Mouse (Mus musculus) cerebellum, adult 9-10 months (tissue): Measurements from ENCODE around the gene Ncam1.

Experiments
- DNase-seq: peaks from one replicate; pipeline ENCODE4 v3.0.0; 2022

Gene Ncam1

DNA sequence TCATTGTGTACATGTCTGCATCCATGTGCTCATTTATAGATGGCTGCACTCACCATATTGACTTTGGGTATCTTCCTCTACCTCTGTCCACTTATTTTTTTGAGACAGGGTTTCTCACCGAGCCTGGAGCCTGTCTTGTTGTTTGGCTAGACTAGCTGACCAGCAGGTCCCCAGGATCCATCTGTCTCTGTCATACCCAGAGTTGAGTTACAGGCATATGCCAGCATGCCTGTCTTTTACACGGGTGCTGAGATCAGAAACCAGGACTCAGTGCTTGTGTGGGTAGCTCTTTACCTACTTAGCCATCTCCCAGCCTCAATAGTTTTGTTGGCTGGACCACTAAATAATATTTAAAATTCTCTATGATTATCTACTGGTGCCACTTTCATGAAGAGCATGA is 180.5 kb downstream of the Ncam1 start:
- DNase-seq = peak; percentile 85

GRCm38 (mm10) chr9:49617216-49617615 is 181.5 kb downstream of the Ncam1 start:
- DNase-seq = peak; percentile 71

GRCm38 (mm10) chr9:49612387-49612786 is 186.3 kb downstream of the Ncam1 start:
- peak; percentile 54 for DNase-seq

DNA sequence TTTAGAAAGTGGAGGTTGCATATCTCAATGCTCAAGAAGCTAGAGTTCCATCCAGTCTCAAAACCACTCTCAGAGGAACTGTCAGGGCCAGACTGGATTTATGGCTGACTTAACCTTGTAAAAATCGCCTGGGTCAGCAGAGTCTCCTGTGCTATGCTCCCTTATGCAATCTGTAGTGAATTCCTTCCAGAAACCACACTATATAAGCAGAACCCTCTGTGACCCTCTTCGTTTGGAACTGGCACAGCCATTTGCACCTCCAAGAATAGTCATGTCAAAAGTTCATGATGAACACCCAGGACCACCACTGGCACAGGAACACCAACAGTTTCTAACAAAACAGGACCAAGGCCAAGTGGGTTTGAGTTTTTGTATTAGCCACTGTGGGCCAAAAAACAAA is 190.5 kb downstream of the Ncam1 start:
- no peak for DNase-seq

GRCm38 (mm10) chr9:49606717-49607116 is 192.0 kb downstream of the Ncam1 start:
- no peak for DNase-seq

GRCm38 (mm10) chr9:49606317-49606716 is 192.4 kb downstream of the Ncam1 start:
- DNase-seq = no peak

DNA sequence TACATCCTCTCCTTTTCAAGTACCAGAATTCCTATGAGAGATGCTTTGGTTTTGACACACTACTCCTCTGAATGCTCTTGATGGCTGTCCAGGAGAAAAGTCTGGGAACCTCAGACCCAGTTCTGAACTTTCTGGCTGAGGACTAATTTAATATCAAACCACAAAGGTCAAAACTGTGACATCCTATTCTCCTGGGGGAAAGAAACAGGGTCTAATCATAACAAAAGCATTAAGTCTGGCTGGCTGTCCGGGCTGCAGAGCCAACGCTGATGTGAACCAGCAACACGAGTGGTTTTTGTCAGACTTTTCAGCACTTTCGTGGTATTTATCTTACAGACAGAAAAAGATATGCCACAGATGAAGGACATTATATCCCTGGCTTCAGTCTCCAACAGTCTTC is 192.9 kb downstream of the Ncam1 start:
- no peak for DNase-seq

GRCm38 (mm10) chr9:49605351-49605750 is 193.4 kb downstream of the Ncam1 start:
- DNase-seq = no peak

DNA sequence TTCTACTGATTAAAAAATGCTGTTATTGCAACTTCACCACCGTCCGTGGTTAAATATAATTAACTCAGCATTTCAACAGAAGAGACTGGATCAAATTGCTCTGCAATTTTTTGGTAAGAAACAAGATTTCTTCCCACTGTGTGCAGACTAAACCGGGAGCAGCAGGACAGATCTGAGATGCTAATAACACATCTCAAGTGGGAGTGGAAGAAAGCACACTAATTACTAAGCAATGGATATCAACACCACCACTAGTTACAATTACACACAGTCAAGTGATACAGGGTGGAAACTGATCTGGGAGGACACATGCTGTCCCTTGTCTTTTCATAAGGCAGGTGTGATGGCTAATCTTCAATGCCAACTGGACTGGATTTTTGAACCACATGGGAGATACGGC is 197.5 kb downstream of the Ncam1 start:
- DNase-seq = no peak

- DNase-seq = peak; percentile 66
These were observed 202.9 kb downstream of the Ncam1 start for GRCm38 (mm10) chr9:49595635-49596348.

- DNase-seq = no peak
These were observed 203.7 kb downstream of the Ncam1 start for GRCm38 (mm10) chr9:49594876-49595634.

DNA sequence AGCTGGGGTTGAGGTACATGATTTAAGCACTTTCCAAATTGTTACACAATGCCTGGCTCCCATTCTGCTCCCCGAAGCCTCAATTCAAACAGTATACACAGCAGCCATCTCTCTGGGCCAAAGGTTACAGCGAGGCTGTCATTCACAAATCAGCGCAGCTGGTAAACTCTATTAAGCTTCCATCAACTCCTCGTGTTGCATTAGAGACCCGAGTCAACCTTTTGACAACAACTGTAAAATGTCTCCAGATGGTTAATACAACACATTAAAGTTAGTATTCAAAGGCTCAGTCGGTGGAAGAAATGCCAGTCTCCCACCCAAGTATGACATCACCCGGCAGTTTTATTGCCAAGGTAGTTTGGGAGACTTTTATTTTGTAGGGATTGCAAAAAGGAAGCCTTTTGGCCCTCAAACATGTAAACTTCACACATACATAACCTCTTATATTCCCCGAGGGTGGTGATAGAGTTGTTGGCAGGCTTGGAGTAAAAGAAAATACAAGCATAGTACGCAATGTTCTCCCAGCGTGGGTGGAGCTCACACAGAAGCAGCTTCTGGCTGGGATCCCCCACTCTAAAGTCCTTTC is 204.7 kb downstream of the Ncam1 start:
- DNase-seq = no peak

DNA sequence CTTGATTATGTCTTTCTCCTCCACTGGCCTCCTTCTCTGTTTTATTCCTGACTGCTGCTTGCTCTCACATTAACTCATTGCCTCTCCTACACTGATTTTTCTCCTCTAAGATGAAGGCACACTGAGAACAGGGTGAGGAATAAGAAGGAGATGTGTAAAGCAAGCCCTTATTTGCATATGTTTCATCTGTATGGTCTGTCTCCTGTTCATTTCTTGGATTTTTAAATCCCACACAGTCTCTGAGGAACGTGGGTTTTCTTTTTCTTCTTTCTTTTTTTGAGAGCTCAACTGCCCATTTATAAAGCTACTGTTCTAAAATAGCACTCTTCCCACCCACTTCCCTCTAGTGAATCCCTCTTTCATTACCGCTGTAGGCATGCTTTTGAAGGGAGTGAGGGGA is 206.7 kb downstream of the Ncam1 start:
- DNase-seq = no peak

GRCm38 (mm10) chr9:49590261-49590660 is 208.5 kb downstream of the Ncam1 start:
- DNase-seq = no peak

- peak; percentile 90 for DNase-seq
These were observed 221.6 kb downstream of the Ncam1 start for GRCm38 (mm10) chr9:49577136-49577535.

DNA sequence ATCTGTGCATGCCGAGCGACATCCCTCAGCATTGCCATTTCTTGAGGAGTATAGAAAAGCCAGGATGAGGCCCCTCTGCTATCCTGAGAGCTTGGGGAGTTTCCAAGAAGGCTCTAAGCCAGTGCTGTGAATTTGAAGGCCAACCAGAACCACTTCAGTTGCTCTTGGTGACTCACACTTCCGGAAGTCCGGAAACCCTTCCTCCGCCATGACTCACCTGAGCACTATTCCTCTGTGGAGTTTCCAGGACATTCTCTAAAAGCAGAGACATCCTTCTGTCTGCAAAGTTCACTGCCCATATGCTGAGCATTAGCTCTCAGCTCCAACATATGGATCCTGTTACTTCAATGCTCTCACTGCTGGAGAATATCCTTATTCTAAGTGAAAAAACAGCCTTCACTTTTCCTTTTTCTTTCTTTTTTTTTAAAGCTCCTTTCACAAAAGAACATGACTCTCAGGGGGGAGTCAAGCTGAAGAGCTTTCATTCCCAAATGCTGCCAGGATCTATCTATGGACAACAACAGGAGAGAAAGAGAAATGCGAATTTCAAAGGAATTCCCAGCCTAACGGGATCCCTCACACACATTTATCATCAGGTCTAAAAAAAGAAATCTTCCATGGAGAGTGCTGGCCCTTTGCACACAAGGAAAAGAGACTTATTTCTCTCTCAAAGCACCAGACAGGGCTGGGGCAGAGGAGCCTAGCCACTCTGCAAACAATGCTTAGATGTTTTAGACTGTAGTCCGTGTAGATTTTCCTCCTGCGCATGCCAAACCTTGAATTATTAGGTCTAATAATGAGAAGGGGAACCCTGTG is 226.8 kb downstream of the Ncam1 start:
- DNase-seq = peak; percentile 58

GRCm38 (mm10) chr9:49570731-49571694 is 227.7 kb downstream of the Ncam1 start:
- peak; percentile 68 for DNase-seq

DNA sequence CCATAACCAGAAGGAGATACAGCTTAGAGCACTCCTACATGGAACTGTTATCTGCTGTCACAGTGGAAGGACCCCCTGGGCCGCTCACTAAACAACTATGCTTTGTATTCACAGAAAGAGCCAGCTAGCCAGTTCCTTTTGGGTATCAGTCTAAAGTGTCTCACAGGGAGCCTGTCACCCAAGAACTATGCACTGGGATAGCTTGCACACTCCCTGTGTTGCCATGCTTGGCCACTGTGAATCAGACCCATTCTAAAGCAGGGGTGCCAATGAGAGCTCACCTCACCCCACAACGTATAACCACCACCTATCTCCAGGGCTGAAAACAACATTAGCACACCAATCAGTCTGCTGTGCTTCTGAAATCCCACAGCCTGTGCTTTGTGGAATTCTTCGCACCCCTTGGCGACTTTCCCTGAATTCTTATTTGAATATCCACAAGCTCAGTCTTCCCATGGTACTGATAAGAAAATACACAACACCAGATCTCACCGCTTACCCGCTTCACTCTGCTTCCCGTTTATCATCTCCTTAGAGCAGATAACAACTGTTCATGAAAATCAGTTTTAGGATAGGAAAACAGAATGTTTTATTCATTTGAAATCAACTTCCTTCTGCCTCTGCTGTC is 228.6 kb downstream of the Ncam1 start:
- no peak for DNase-seq

DNA sequence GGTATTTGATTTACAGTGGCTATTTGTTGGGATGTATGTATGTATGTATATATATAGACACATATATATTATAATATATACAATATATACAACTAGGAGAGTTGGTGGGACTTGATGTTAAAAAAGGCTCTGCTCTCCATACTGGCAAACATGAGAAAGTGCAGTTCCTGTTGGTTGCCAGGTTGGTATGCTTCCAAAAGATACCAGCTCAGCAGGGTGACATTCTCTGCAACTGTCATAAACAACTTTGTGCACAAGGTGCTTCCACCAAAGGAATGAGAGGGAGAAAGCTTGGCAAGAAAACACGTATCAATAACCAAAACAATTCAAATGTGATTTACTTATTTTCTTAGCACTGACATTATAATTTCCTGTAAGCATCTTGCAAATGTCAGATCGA is 232.9 kb downstream of the Ncam1 start:
- DNase-seq = peak; percentile 57

GRCm38 (mm10) chr9:49558941-49559340 is 239.8 kb downstream of the Ncam1 start:
- no peak for DNase-seq

DNA sequence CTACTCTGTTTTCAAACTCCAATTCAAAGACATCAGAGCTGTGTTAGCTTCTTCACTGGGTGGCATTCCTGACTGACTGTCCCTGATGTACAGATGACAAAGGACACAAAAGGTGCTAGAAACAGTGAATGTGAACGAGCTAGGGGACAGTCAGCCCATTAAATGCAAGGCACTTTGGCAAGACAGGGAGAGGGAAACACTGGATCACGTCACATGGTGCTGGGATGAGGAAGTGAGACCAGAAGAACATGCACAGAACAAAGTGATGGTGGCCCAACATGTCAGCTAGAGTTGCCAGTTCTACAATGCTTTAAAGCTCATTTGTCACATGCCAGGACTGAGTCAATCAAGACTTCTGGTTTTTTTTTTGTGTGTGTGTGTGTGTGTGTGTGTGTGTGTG is 247.4 kb downstream of the Ncam1 start:
- no peak for DNase-seq
